Mouse (Mus musculus) liver, postnatal 0 days (tissue): ENCODE data around the gene Ptprr. TPM values are rescaled to one million over a fixed set of nuclear protein-coding genes. Genes with fewer than 3 reads are reported as not detected.

ENCODE experiments used
- ATAC-seq: fragments of 200-750 bp; cut with Nextera tagmentation; 2 replicates; pipeline ENCODE4 v1.8.0; 2017; ENCODE audit warnings: mild to moderate bottlenecking, moderate library complexity
- DNase-seq: peaks from one replicate; pipeline ENCODE4 v3.0.0-alpha.2; 2016
- H3K27ac ChIP-seq: fragments of 300-500 bp; sonication (generic); 2 replicates; pipeline ENCODE4 v1.5.1; 2014; ENCODE audit warnings: antibody characterized with exemption, moderate library complexity, mild to moderate bottlenecking, low read depth
- H3K27me3 ChIP-seq: fragments of 300-500 bp; sonication (generic); 2 replicates; pipeline ENCODE4 v1.6.1; 2014; ENCODE audit warnings: low read length, control low read depth, mixed read lengths; ENCODE audit not compliant: insufficient read depth
- H3K36me3 ChIP-seq: fragments of 300-500 bp; sonication (generic); replicated peaks from 2 replicates; pipeline ENCODE4 v1.6.1; 2014; ENCODE audit warnings: mild to moderate bottlenecking, control low read depth, low read length, moderate library complexity, mixed read lengths; ENCODE audit not compliant: insufficient read depth
- H3K4me1 ChIP-seq: fragments of 300-500 bp; sonication (generic); 2 replicates; pipeline ENCODE4 v1.6.1; 2014; ENCODE audit warnings: antibody characterized with exemption, mild to moderate bottlenecking, control low read depth; ENCODE audit not compliant: insufficient read depth
- H3K4me2 ChIP-seq: fragments of 300-500 bp; sonication (generic); 2 replicates; pipeline ENCODE4 v1.6.1; 2014; ENCODE audit warnings: low read depth, mild to moderate bottlenecking, low read length, moderate library complexity, mixed read lengths
- H3K4me3 ChIP-seq: fragments of 300-500 bp; sonication (generic); 2 replicates; pipeline ENCODE4 v1.5.1; 2014; ENCODE audit warnings: low read depth, low read length
- H3K9ac ChIP-seq: fragments of 300-500 bp; sonication (generic); replicated peaks from 2 replicates; pipeline ENCODE4 v1.6.1; 2014; ENCODE audit warnings: mild to moderate bottlenecking, moderate library complexity
- H3K9me3 ChIP-seq: fragments of 300-500 bp; sonication (generic); 2 replicates; pipeline ENCODE4 v1.6.1; 2016; ENCODE audit warnings: mild to moderate bottlenecking, control low read depth, low read length, mixed read lengths
- CTCF ChIP-seq: sonication (generic); IDR thresholded peaks from 2 replicates; pipeline ENCODE4 v1.5.1; 2016; ENCODE audit warnings: antibody characterized with exemption, low read depth
- EP300 ChIP-seq: IDR thresholded peaks from 2 replicates; pipeline ENCODE4 v1.6.1; 2016; ENCODE audit warnings: antibody characterized with exemption, low read depth, mild to moderate bottlenecking
- WGBS: fragments of 180-500 bp; shearing (Covaris S2); extraction: QIAGEN DNeasy Blood & Tissue Kit; methylation state at CpG from one replicate; pipeline ENCODE4 v1.1.7; 2014; ENCODE audit not compliant: insufficient replicate concordance; 5-methylcytosine and 5-hydroxymethylcytosine counted together
- polyA plus RNA-seq: library from polyadenylated mRNA; unstranded; fragments of >200 nt; fragmentation: Nextera tagmentation; extraction: Ambion mirVana; gene quantifications from 2 replicates; pipeline ENCODE4 v1.2.1, GENCODE M21; 2015

Gene Ptprr
- polyA plus RNA-seq, 1 experiment from 2014 or later: 0.35 TPM

- Histone ChIP-seq H3K9me3 (no peaks in the 10 kb centered on the region), H3K4me1 (no peaks in the 10 kb centered on the region; the same call in 1 of the 2 replicates), H3K4me3 (no peak overlapping the region), H3K4me2 (peak overlapping the region; percentile 35), H3K9ac (no peak overlapping the region), H3K27me3 (no peaks in the 10 kb centered on the region), H3K27ac (no peak overlapping the region), H3K36me3 (no peaks in the 10 kb centered on the region)
- 15% methylated on average over 9 of the region's 9 CpGs for WGBS
- ATAC-seq (peak; percentile 30), DNase-seq (peak; percentile 39)
- peak; percentile 94 for TF ChIP-seq CTCF
- no peak for TF ChIP-seq EP300
Measured at GRCm38 (mm10) chr10:116207987-116208726, 190.1 kb downstream of the Ptprr start.

GRCm38 (mm10) chr10:116208727-116209115 is 190.7 kb downstream of the Ptprr start:
- DNase-seq (no peak), ATAC-seq (peak; percentile 62)
- H3K27me3 ChIP-seq: no peaks in the 10 kb centered on the region
- no peak overlapping the region for H3K9ac ChIP-seq
- H3K4me2 ChIP-seq: peak overlapping the region; percentile 35
- TF ChIP-seq EP300 (peak; percentile 70), CTCF (no peak)
- no peak overlapping the region for H3K27ac ChIP-seq
- no peaks in the 10 kb centered on the region; the same call in 1 of the 2 replicates for H3K4me1 ChIP-seq
- 33% methylated on average over 9 of the region's 9 CpGs for WGBS
- H3K4me3 ChIP-seq: no peak overlapping the region
- no peaks in the 10 kb centered on the region for H3K36me3 ChIP-seq
- no peaks in the 10 kb centered on the region for H3K9me3 ChIP-seq

- Histone ChIP-seq H3K4me3 (no peak overlapping the region), H3K27ac (no peak overlapping the region), H3K27me3 (no peaks in the 10 kb centered on the region), H3K9me3 (no peaks in the 10 kb centered on the region), H3K4me2 (no peak overlapping the region), H3K9ac (no peak overlapping the region), H3K36me3 (no peaks in the 10 kb centered on the region), H3K4me1 (no peaks in the 10 kb centered on the region; the same call in 1 of the 2 replicates)
- ATAC-seq: no peak
- no peak for DNase-seq
- no peak for TF ChIP-seq CTCF
- TF ChIP-seq EP300: no peak
- 26% methylated on average over 3 of the region's 3 CpGs for WGBS
Measured at GRCm38 (mm10) chr10:116212127-116212526, 194.1 kb downstream of the Ptprr start.

- Histone ChIP-seq H3K9ac (no peak overlapping the region), H3K4me3 (no peak overlapping the region), H3K4me2 (no peak overlapping the region), H3K27me3 (no peaks in the 10 kb centered on the region), H3K4me1 (no peaks in the 10 kb centered on the region), H3K9me3 (no peaks in the 10 kb centered on the region), H3K36me3 (no peaks in the 10 kb centered on the region), H3K27ac (no peak overlapping the region)
- 67% methylated on average over 12 of the region's 12 CpGs for WGBS
- no peak for ATAC-seq
- DNase-seq: no peak
- TF ChIP-seq CTCF: no peak
Measured at GRCm38 (mm10) chr10:116220336-116221118, 202.5 kb downstream of the Ptprr start.

- H3K4me3 ChIP-seq: no peak overlapping the region
- no peak for ATAC-seq
- H3K4me2 ChIP-seq: no peak overlapping the region
- DNase-seq: no peak
- H3K9ac ChIP-seq: no peak overlapping the region
- TF ChIP-seq CTCF (no peak), EP300 (no peak)
- no peak overlapping the region for H3K27ac ChIP-seq
- 40% methylated on average over 5 of the region's 5 CpGs for WGBS
- H3K36me3 ChIP-seq: no peaks in the 10 kb centered on the region
- H3K9me3 ChIP-seq: no peaks in the 10 kb centered on the region
- no peaks in the 10 kb centered on the region for H3K4me1 ChIP-seq
- no peaks in the 10 kb centered on the region for H3K27me3 ChIP-seq
Measured at GRCm38 (mm10) chr10:116235299-116235698, 217.3 kb downstream of the Ptprr start.

- no peaks in the 10 kb centered on the region for H3K9me3 ChIP-seq
- no peaks in the 10 kb centered on the region for H3K27me3 ChIP-seq
- H3K4me3 ChIP-seq: no peak overlapping the region
- H3K36me3 ChIP-seq: no peaks in the 10 kb centered on the region
- no peak overlapping the region for H3K27ac ChIP-seq
- WGBS: 47% methylated on average over 7 of the region's 7 CpGs
- DNase-seq: no peak
- no peak overlapping the region for H3K9ac ChIP-seq
- TF ChIP-seq CTCF (no peak), EP300 (no peak)
- ATAC-seq: no peak
- no peaks in the 10 kb centered on the region for H3K4me1 ChIP-seq
- no peak overlapping the region for H3K4me2 ChIP-seq
Measured at GRCm38 (mm10) chr10:116242200-116242599, 224.2 kb downstream of the Ptprr start.
